In genomic region chr5:3646991-3647707, GRCm38 (mm10) we compare ENCODE assay signal across 8 mouse cellular contexts. TPM values are rescaled to one million over a fixed set of nuclear protein-coding genes. Genes with fewer than 3 reads are reported as not detected.
A peak's percentile ranks its signal among the peaks of the same experiment; 100 is the strongest.
DNase-seq lines count a peak whose midpoint lies in the region.

No protein-coding gene starts in this region.

- under 1% methylated on average over 59 of the region's 60 CpGs for WGBS in forebrain, embryonic 10.5 days

- H3K4me3 ChIP-seq in forebrain, embryonic 10.5 days: peak overlapping the region; percentile 96

- DNase-seq in MN1 (ENCODE audit: low spot score): peak; percentile 66
- peak; percentile 41 for DNase-seq in c-Kit-positive CD71-negative TER-119-negative erythroid progenitor cells, embryonic 14.5 days (ENCODE audit: low read depth)
- DNase-seq in forebrain, embryonic 10.5 days (ENCODE audit: extremely low spot score, low spot score): peak; percentile 58
- peak; percentile 47 for DNase-seq in heart, postnatal 4 days
- peak; percentile 31 to 65 for DNase-seq in layer of hippocampus, postnatal 14 days (ENCODE audit: low spot score in 2 of 2)
- DNase-seq in lung, postnatal 25 days (ENCODE audit: low spot score): peak; percentile 62
- DNase-seq in retina, postnatal 1 day: peak; percentile 72
- peak; percentile 69 for DNase-seq in thymus, postnatal 4 days

- H3K36me3 ChIP-seq in forebrain, embryonic 10.5 days (replicated peaks): peaks cover 35% of the 10 kb centered on the region

- H3K27me3 ChIP-seq in forebrain, embryonic 10.5 days (ENCODE audit: poor library complexity, severe bottlenecking): no peaks in the 10 kb centered on the region

- peak overlapping the region; percentile 96 for H3K27ac ChIP-seq in forebrain, embryonic 10.5 days

- H3K4me1 ChIP-seq in forebrain, embryonic 10.5 days: peaks cover 13% of the 10 kb centered on the region

- 0 out of 2 replicates have a peak, but pooled peaks cover 2% of the 10 kb centered on the region for H3K9me3 ChIP-seq in forebrain, embryonic 10.5 days

RNA-seq across cellular contexts. Expression of gene Tmbim7, which starts 3.8 kb away (rescaled TPM):
- polyA plus RNA-seq in forebrain, embryonic 10.5 days (2016; fragmentation: Nextera tagmentation; extraction: Ambion mirVana): not detected in 2 replicates
- not detected for total RNA-seq in heart, postnatal 4 days (2021)
- total RNA-seq in layer of hippocampus, postnatal 14 days (2021): not detected

RNA-seq across cellular contexts. Expression of gene Gatad1, which starts 9.8 kb away (rescaled TPM):
- 70.6 and 77.4 TPM in 2 replicates for polyA plus RNA-seq in forebrain, embryonic 10.5 days (2016; fragmentation: Nextera tagmentation; extraction: Ambion mirVana)
- total RNA-seq in heart, postnatal 4 days (2021): 100 to 1,000 TPM; 105 to 110 TPM
- total RNA-seq in layer of hippocampus, postnatal 14 days (2021): 100 to 1,000 TPM; 109 to 114 TPM

RNA-seq across cellular contexts. Expression of gene Rbm48, which starts 50.8 kb away (rescaled TPM):
- polyA plus RNA-seq in forebrain, embryonic 10.5 days (2016; fragmentation: Nextera tagmentation; extraction: Ambion mirVana): 14.3 and 15.7 TPM in 2 replicates
- 1 to 10 TPM; 8.1 to 8.3 TPM for total RNA-seq in heart, postnatal 4 days (2021)
- 10 to 100 TPM; 12.9 to 13.0 TPM for total RNA-seq in layer of hippocampus, postnatal 14 days (2021)

RNA-seq across cellular contexts. Expression of gene Pex1, which starts 51.3 kb away (rescaled TPM):
- 15.9 and 16.3 TPM in 2 replicates for polyA plus RNA-seq in forebrain, embryonic 10.5 days (2016; fragmentation: Nextera tagmentation; extraction: Ambion mirVana)
- 10 to 100 TPM; 11.3 to 12.3 TPM for total RNA-seq in heart, postnatal 4 days (2021)
- 10 to 100 TPM; 22.6 to 26.6 TPM for total RNA-seq in layer of hippocampus, postnatal 14 days (2021)

Comparison
In these comparisons a context has a peak if more than half of its experiments do, and no peak if none do; other contexts are left out.
1. Peak in every context shown above with its lines: DNase-seq, H3K4me3 ChIP-seq and H3K27ac ChIP-seq.